8 mouse cellular contexts compared by ENCODE assay signal in genomic region chr4:40778656-40779055, GRCm38 (mm10). TPM values are rescaled to one million over a fixed set of nuclear protein-coding genes. Genes with fewer than 3 reads are reported as not detected.
DNase-seq lines count a peak whose midpoint lies in the region; ATAC-seq and TF ChIP-seq lines count a peak whose summit lies in the region.
"Had no signal": no experiment of that assay in that cellular context is flagged by ENCODE, and none has a peak within 500 bp of the region (broad histone marks: within the 10 kb centered on the region; RNA-seq: fewer than 3 reads in every experiment).

No protein-coding gene starts in this region.

- no peak overlapping the region for H3K4me2 ChIP-seq in forebrain, embryonic 15.5 days (replicated peaks)
- H3K4me2 ChIP-seq: hindbrain, embryonic 15.5 days had no signal

- no peak overlapping the region for H3K4me3 ChIP-seq in bone marrow macrophage, adult 2 months (ENCODE audit: insufficient read depth, low read length)
- no peak overlapping the region for H3K4me3 ChIP-seq in forebrain, embryonic 15.5 days
- H3K4me3 ChIP-seq: hindbrain, embryonic 15.5 days had no signal

- TF ChIP-seq CTCF in bone marrow macrophage, adult 2 months (IDR thresholded peaks at IDR 0.05; ENCODE audit: low read depth, low read length) = peak; percentile 29; the same call in 1 of the 2 replicates

- no peak for ATAC-seq in forebrain, embryonic 15.5 days (replicated peaks)

- H3K9me3 ChIP-seq in forebrain, embryonic 15.5 days = no peaks in the 10 kb centered on the region
- H3K9me3 ChIP-seq: hindbrain, embryonic 15.5 days had no signal

- no peaks in the 10 kb centered on the region for H3K27me3 ChIP-seq in splenic B cell, adult 2 months (ENCODE audit: control insufficient read depth, insufficient read depth, low read length, poor library complexity, severe bottlenecking)
- H3K27me3 ChIP-seq in forebrain, embryonic 15.5 days = no peaks in the 10 kb centered on the region
- H3K27me3 ChIP-seq: hindbrain, embryonic 15.5 days had no signal

- H3K36me3 ChIP-seq in splenic B cell, adult 2 months (ENCODE audit: control insufficient read depth, insufficient read depth, low read length, poor library complexity, severe bottlenecking) = no peaks in the 10 kb centered on the region
- no peaks in the 10 kb centered on the region for H3K36me3 ChIP-seq in forebrain, embryonic 15.5 days
- H3K36me3 ChIP-seq: hindbrain, embryonic 15.5 days had no signal

- H3K27ac ChIP-seq in bone marrow macrophage, adult 2 months (ENCODE audit: insufficient read depth, low read depth, low read length) = no peak overlapping the region
- H3K27ac ChIP-seq in forebrain, embryonic 15.5 days (replicated peaks) = no peak overlapping the region
- H3K27ac ChIP-seq: hindbrain, embryonic 15.5 days had no signal

- peak; percentile 36 for DNase-seq in kidney, adult 9 months
- DNase-seq in kidney, adult 11 months = no peak
- peak; percentile 39 for DNase-seq in thymus, postnatal 14 days
- no peak for DNase-seq in thymus, postnatal 10 days (ENCODE audit: low spot score in 2 of 2)
- DNase-seq in splenic B cell, adult 2 months (ENCODE audit: low read depth, low spot score) = peak; percentile 48

- peaks cover 74% of the 10 kb centered on the region for H3K4me1 ChIP-seq in bone marrow macrophage, adult 2 months (ENCODE audit: control insufficient read depth, insufficient read depth, low read length)
- peaks cover 4% of the 10 kb centered on the region for H3K4me1 ChIP-seq in forebrain, embryonic 15.5 days

- no peak for TF ChIP-seq POLR2A in bone marrow macrophage, adult 2 months (IDR thresholded peaks at IDR 0.05; ENCODE audit: borderline replicate concordance, low read depth, low read length)

- WGBS in forebrain, embryonic 15.5 days = 84% methylated on average over 6 of the region's 6 CpGs

- no peak overlapping the region for H3K9ac ChIP-seq in forebrain, embryonic 15.5 days (replicated peaks)
- H3K9ac ChIP-seq: hindbrain, embryonic 15.5 days had no signal

RNA-seq across cellular contexts. Expression of gene Smu1, which starts 20.9 kb away (rescaled TPM):
- 46.7 and 50.5 TPM in 2 replicates for polyA plus RNA-seq in bone marrow macrophage, adult 2 months (2012; ENCODE audit: insufficient read depth, insufficient read length, missing spikeins)
- 153 and 154 TPM in 2 replicates for polyA plus RNA-seq in forebrain, embryonic 15.5 days (2015; fragmentation: Nextera tagmentation; extraction: Ambion mirVana)

RNA-seq across cellular contexts. Expression of gene Dnaja1, which starts 56.7 kb away (rescaled TPM):
- 100 and 113 TPM in 2 replicates for polyA plus RNA-seq in bone marrow macrophage, adult 2 months (2012; ENCODE audit: insufficient read depth, insufficient read length, missing spikeins)
- polyA plus RNA-seq in forebrain, embryonic 15.5 days (2015; fragmentation: Nextera tagmentation; extraction: Ambion mirVana) = 695 and 704 TPM in 2 replicates

Comparison
In these comparisons a context has a peak if more than half of its experiments do, and no peak if none do; other contexts are left out.
1. DNase-seq: peak in kidney, adult 9 months (single experiment), thymus, postnatal 14 days (single experiment) and splenic B cell, adult 2 months (single experiment); none in kidney, adult 11 months (single experiment) and thymus, postnatal 10 days (0 of 2).